Mouse (Mus musculus): ENCODE measurements around the gene Cox14.

The Cox14 gene

GRCm38 (mm10) chr15:99708176-99708575, 17.2 kb upstream of the Cox14 start:
- no peak for DNase-seq (ENCODE audit: low spot score)

- DNase-seq (ENCODE audit: low spot score) = no peak
Measured at GRCm38 (mm10) chr15:99710221-99711190, 14.9 kb upstream of the Cox14 start.

- DNase-seq (ENCODE audit: low spot score) = no peak
Measured at GRCm38 (mm10) chr15:99711491-99711890, 13.9 kb upstream of the Cox14 start.

GRCm38 (mm10) chr15:99712666-99713559, 12.5 kb upstream of the Cox14 start:
- no peak for DNase-seq (ENCODE audit: low spot score)

- DNase-seq (ENCODE audit: low spot score) = no peak
Measured at GRCm38 (mm10) chr15:99713569-99713968, 11.8 kb upstream of the Cox14 start.

GRCm38 (mm10) chr15:99714206-99714605, 11.2 kb upstream of the Cox14 start:
- DNase-seq (ENCODE audit: low spot score) = no peak

- peak; percentile 75 for DNase-seq (ENCODE audit: low spot score)
Measured at GRCm38 (mm10) chr15:99714858-99715257, 10.6 kb upstream of the Cox14 start.

- DNase-seq (ENCODE audit: low spot score) = no peak
Measured at GRCm38 (mm10) chr15:99715361-99715865, 10.0 kb upstream of the Cox14 start.

GRCm38 (mm10) chr15:99715982-99716746, 9.3 kb upstream of the Cox14 start:
- no peak for DNase-seq (ENCODE audit: low spot score)

- DNase-seq (ENCODE audit: low spot score) = no peak
Measured at GRCm38 (mm10) chr15:99716814-99717213, 8.6 kb upstream of the Cox14 start.

- peak; percentile 45 for DNase-seq (ENCODE audit: low spot score)
Measured at GRCm38 (mm10) chr15:99717386-99718334, 7.8 kb upstream of the Cox14 start, which contains the start of gene Gpd1. Gene Gpd1 (plus strand): TSS chr15:99717515.

- DNase-seq (ENCODE audit: low spot score) = no peak
Measured at GRCm38 (mm10) chr15:99718461-99719021, 6.9 kb upstream of the Cox14 start.

GRCm38 (mm10) chr15:99719865-99720264, 5.6 kb upstream of the Cox14 start:
- no peak for DNase-seq (ENCODE audit: low spot score)

GRCm38 (mm10) chr15:99721921-99722743, 3.3 kb upstream of the Cox14 start:
- DNase-seq (ENCODE audit: low spot score) = no peak

- DNase-seq (ENCODE audit: low spot score) = no peak
Measured at GRCm38 (mm10) chr15:99723120-99723514, 2.3 kb upstream of the Cox14 start.

GRCm38 (mm10) chr15:99723515-99724291, 1.7 kb upstream of the Cox14 start:
- peak; percentile 71 for DNase-seq (ENCODE audit: low spot score)

- peak; percentile 66 for DNase-seq (ENCODE audit: low spot score)
Measured at GRCm38 (mm10) chr15:99724292-99725021, 961 bp upstream of the Cox14 start.

GRCm38 (mm10) chr15:99726549-99726948, 1.1 kb downstream of the Cox14 start:
- no peak for DNase-seq (ENCODE audit: low spot score)
